Mouse (Mus musculus): ENCODE measurements at regions not wholly inside any gene's neighbourhood (a gene's known extent, or its start where the extent isn't known, plus 50 kb on each side); places are given as distances from the start of the nearest gene placed in this dataset.

- no peak for TF ChIP-seq POLR2A (IDR thresholded peaks at IDR 0.05; ENCODE audit: borderline replicate concordance, extremely low read depth, low read depth, low read length)
- TF ChIP-seq CTCF (IDR thresholded peaks at IDR 0.05; ENCODE audit: insufficient read depth, low read length) = no peak
Observed at GRCm38 (mm10) chr1:137376685-137377084, 416.4 kb upstream of the Nr5a2 start.

Measured in lung, adult 2 months (tissue).